Mouse (Mus musculus) hematopoietic stem cell, adult 5-6 weeks (primary cell): ENCODE measurements around the gene Sgip1. TPM values are rescaled to one million over a fixed set of nuclear protein-coding genes. Genes with fewer than 3 reads are reported as not detected.

Source experiments
- ATAC-seq, 2 experiments: fragments of 125-278 bp in 1 of 2; replicated peaks in 1 of 2; 2 replicates each; pipeline ENCODE4 v1.8.0; 2016 to 2017; ENCODE audit warnings: inconsistent platforms in 2 of 2, mild to moderate bottlenecking in 2 of 2, moderate number of reproducible peaks in 2 of 2, low read depth in 1 of 2, moderate TSS enrichment in 1 of 2; ENCODE audit not compliant: low FRiP score in 2 of 2, poor library complexity in 2 of 2, severe bottlenecking in 2 of 2, insufficient read depth in 1 of 2, low TSS enrichment in 1 of 2
- total RNA-seq: library from RNA; stranded (forward); fragments of 172-1452, 232-1000 nt; gene quantifications from 2 replicates; pipeline ENCODE4 v1.2.3, GENCODE M21; 2017

The Sgip1 gene
- total RNA-seq, 1 experiment from 2014 or later: 3.2 TPM

GRCm38 (mm10) chr4:102771598-102772357 lies 30.7 kb downstream of the Sgip1 start:
- no peak for ATAC-seq

GRCm38 (mm10) chr4:102773225-102773624 lies 32.1 kb downstream of the Sgip1 start:
- no peak for ATAC-seq

GRCm38 (mm10) chr4:102773841-102774240 lies 32.7 kb downstream of the Sgip1 start:
- no peak for ATAC-seq

- ATAC-seq: no peak
Observed at GRCm38 (mm10) chr4:102774549-102774948, 33.5 kb downstream of the Sgip1 start.

GRCm38 (mm10) chr4:102775596-102776270 lies 34.6 kb downstream of the Sgip1 start:
- ATAC-seq: no peak

- no peak for ATAC-seq
Observed at GRCm38 (mm10) chr4:102779902-102780301, 38.8 kb downstream of the Sgip1 start.

GRCm38 (mm10) chr4:102783063-102783748 lies 42.1 kb downstream of the Sgip1 start:
- no peak for ATAC-seq

GRCm38 (mm10) chr4:102785158-102785557 lies 44.1 kb downstream of the Sgip1 start:
- no peak for ATAC-seq

GRCm38 (mm10) chr4:102792100-102792790 lies 51.1 kb downstream of the Sgip1 start:
- ATAC-seq: no peak

- no peak for ATAC-seq
Observed at GRCm38 (mm10) chr4:102801471-102801870, 60.4 kb downstream of the Sgip1 start.

GRCm38 (mm10) chr4:102801936-102802335 lies 60.8 kb downstream of the Sgip1 start:
- no peak for ATAC-seq

GRCm38 (mm10) chr4:102804611-102805010 lies 63.5 kb downstream of the Sgip1 start:
- ATAC-seq: no peak

- no peak for ATAC-seq
Observed at GRCm38 (mm10) chr4:102806987-102807386, 65.9 kb downstream of the Sgip1 start.

GRCm38 (mm10) chr4:102808258-102808657 lies 67.2 kb downstream of the Sgip1 start:
- no peak for ATAC-seq

- ATAC-seq: no peak
Observed at GRCm38 (mm10) chr4:102809296-102809695, 68.2 kb downstream of the Sgip1 start.

GRCm38 (mm10) chr4:102810277-102810676 lies 69.2 kb downstream of the Sgip1 start:
- no peak for ATAC-seq

- ATAC-seq: no peak
Observed at GRCm38 (mm10) chr4:102811007-102811805, 70.1 kb downstream of the Sgip1 start.
